Comparison of ENCODE assay signal across 8 mouse cellular contexts in the genomic region with DNA sequence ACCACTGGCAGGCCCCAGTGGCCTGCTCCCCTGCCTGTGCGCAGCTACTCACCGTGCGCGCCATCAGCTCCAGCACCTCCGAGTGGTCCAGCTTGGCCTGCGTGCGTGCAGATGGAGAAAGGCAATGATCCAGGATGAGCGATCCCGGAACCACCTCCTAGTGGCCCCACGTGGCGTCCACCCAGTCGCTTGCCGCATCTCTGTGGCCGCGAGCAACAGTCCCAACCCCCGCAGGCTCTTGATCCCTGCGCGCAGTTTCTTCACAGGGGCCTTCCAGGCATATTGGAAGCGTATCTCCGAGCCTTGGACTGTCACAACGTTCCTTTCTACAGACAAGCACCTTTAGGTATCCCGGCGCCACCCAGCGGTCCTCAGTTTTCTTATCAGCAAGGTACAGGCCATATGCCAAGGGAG. TPM values are rescaled to one million over a fixed set of nuclear protein-coding genes. Genes with fewer than 3 reads are reported as not detected.
A peak's percentile ranks its signal among the peaks of the same experiment; 100 is the strongest.
DNase-seq lines count a peak whose midpoint lies in the region; ATAC-seq lines count a peak whose summit lies in the region.

No protein-coding gene starts in this region.

- 14% methylated on average over 24 of the region's 24 CpGs for WGBS in heart, embryonic 16.5 days
- WGBS in midbrain, embryonic 11.5 days = 14% methylated on average over 24 of the region's 24 CpGs

- no peaks in the 10 kb centered on the region for H3K36me3 ChIP-seq in heart, embryonic 16.5 days (ENCODE audit: control insufficient read depth, insufficient read depth)
- H3K36me3 ChIP-seq in midbrain, embryonic 11.5 days (ENCODE audit: control insufficient read depth, insufficient read depth, low read length) = no peaks in the 10 kb centered on the region

- no peaks in the 10 kb centered on the region for H3K4me1 ChIP-seq in heart, embryonic 16.5 days (ENCODE audit: control insufficient read depth, insufficient read depth, low read length)
- no peaks in the 10 kb centered on the region for H3K4me1 ChIP-seq in midbrain, embryonic 11.5 days (ENCODE audit: control insufficient read depth, insufficient read depth, low read length)

- H3K27ac ChIP-seq in heart, embryonic 16.5 days (ENCODE audit: low read length) = no peak overlapping the region
- H3K27ac ChIP-seq in midbrain, embryonic 11.5 days (ENCODE audit: low read depth, low read length) = no peak overlapping the region

- peak overlapping the region; percentile 6 for H3K4me3 ChIP-seq in heart, embryonic 16.5 days (ENCODE audit: low read length)
- H3K4me3 ChIP-seq in midbrain, embryonic 11.5 days (ENCODE audit: low read depth, low read length) = peak overlapping the region; percentile 23

- no peaks in the 10 kb centered on the region for H3K9me3 ChIP-seq in heart, embryonic 16.5 days (replicated peaks; ENCODE audit: control insufficient read depth, low read length)
- H3K9me3 ChIP-seq in midbrain, embryonic 11.5 days (ENCODE audit: control insufficient read depth, low read length) = no peaks in the 10 kb centered on the region

- H3K9ac ChIP-seq in heart, embryonic 16.5 days (ENCODE audit: low read length) = no peak overlapping the region
- H3K9ac ChIP-seq in midbrain, embryonic 11.5 days (ENCODE audit: low read length) = no peak overlapping the region

- peak overlapping the region; percentile 56 for H3K4me2 ChIP-seq in heart, embryonic 16.5 days (ENCODE audit: low read depth, low read length)
- H3K4me2 ChIP-seq in midbrain, embryonic 11.5 days = peak overlapping the region; percentile 43

- DNase-seq in kidney, adult 18-20 months = peak; percentile 10
- no peak for DNase-seq in kidney, postnatal 14 days
- DNase-seq in cerebellum, postnatal 10 days = peak; percentile 59 to 67
- peak; percentile 14 for DNase-seq in left cerebral cortex, adult 11 months (ENCODE audit: low spot score)
- no peak for DNase-seq in midbrain, embryonic 11.5 days (ENCODE audit: low spot score, missing footprints)
- DNase-seq in telencephalon, adult 2 months (ENCODE audit: low read depth, low spot score) = peak; percentile 22
- DNase-seq in testis, postnatal 10 days (ENCODE audit: low spot score) = no peak

- no peak for ATAC-seq in heart, embryonic 16.5 days (replicated peaks; ENCODE audit: extremely low read depth, insufficient read depth, low FRiP score)
- ATAC-seq in midbrain, embryonic 11.5 days (ENCODE audit: low FRiP score) = peak; percentile 44; the same call in 1 of the 2 replicates

- no peaks in the 10 kb centered on the region for H3K27me3 ChIP-seq in heart, embryonic 16.5 days (ENCODE audit: control insufficient read depth, insufficient read depth, low read length)
- H3K27me3 ChIP-seq in midbrain, embryonic 11.5 days (ENCODE audit: control insufficient read depth, insufficient read depth, low read length) = peaks cover 11% of the 10 kb centered on the region

RNA-seq across cellular contexts. Expression of a gene that starts 27.0 kb away (rescaled TPM):
- polyA plus RNA-seq in heart, embryonic 16.5 days (2015; fragmentation: Nextera tagmentation; extraction: Ambion mirVana) = 8.4 and 10.5 TPM in 2 replicates
- 5.3 and 6.7 TPM in 2 replicates for polyA plus RNA-seq in midbrain, embryonic 11.5 days (2014; fragmentation: Nextera tagmentation; extraction: Ambion mirVana)

Comparison
In these comparisons a context has a peak if more than half of its experiments do, and no peak if none do; other contexts are left out.
1. DNase-seq: peak in kidney, adult 18-20 months (single experiment), cerebellum, postnatal 10 days (2 of 2), left cerebral cortex, adult 11 months (single experiment) and telencephalon, adult 2 months (single experiment); none in kidney, postnatal 14 days (single experiment), midbrain, embryonic 11.5 days (single experiment) and testis, postnatal 10 days (single experiment).